Mouse (Mus musculus): ENCODE measurements around the gene Sort1. TPM values are rescaled to one million over a fixed set of nuclear protein-coding genes. Genes with fewer than 3 reads are reported as not detected.

Sort1 gene
- total RNA-seq, 1 experiment: 21.2 TPM

- Histone ChIP-seq H3K27ac (ENCODE audit: insufficient read depth, low read depth, low read length, poor library complexity, severe bottlenecking) (peak overlapping the region; percentile 55; the same call in 1 of the 2 replicates), H3K9ac (ENCODE audit: insufficient read depth, low read depth, low read length, poor library complexity, severe bottlenecking) (peak overlapping the region; percentile 53; the same call in 1 of the 2 replicates), H3K4me3 (ENCODE audit: insufficient read depth in 1 of 2, low read depth in 1 of 2, low read length in 2 of 2, poor library complexity in 1 of 2, severe bottlenecking in 1 of 2) (peak overlapping the region; percentile 28 to 33; a peak in 2 of 4 replicates), H3K9me3 (ENCODE audit: control insufficient read depth, insufficient read depth, low read depth, low read length) (no peaks in the 10 kb centered on the region), H3K36me3 (ENCODE audit: control insufficient read depth, insufficient read depth, low read length, poor library complexity, severe bottlenecking) (no peaks in the 10 kb centered on the region), H3K4me1 (ENCODE audit: control insufficient read depth in 2 of 2, insufficient read depth in 2 of 2, low read length in 2 of 2, poor library complexity in 1 of 2) (peaks cover 6 to 22% of the 10 kb centered on the region in 2 experiments; a peak in 3 of 4 replicates)
- DNase-seq (ENCODE audit: low read depth, low spot score): no peak
- in situ Hi-C loops (cut with MboI; ENCODE audit: low sequenced_read_pairs in 2 of 2, unreplicated experiment in 2 of 2): no loop called here
- TF ChIP-seq ZNF384 (IDR thresholded peaks at IDR 0.05; ENCODE audit: low read depth, low read length) (no peak), CHD2 (IDR thresholded peaks at IDR 0.05; ENCODE audit: low read depth, low read length) (no peak), ZC3H11A (IDR thresholded peaks at IDR 0.05; ENCODE audit: borderline replicate concordance, low read depth, low read length) (no peak), HCFC1 (IDR thresholded peaks at IDR 0.05; ENCODE audit: borderline replicate concordance, insufficient read depth, low read length) (no peak), MAFK (IDR thresholded peaks at IDR 0.05; ENCODE audit: insufficient read depth, low read depth, low read length) (no peak)
Observed at GRCm38 (mm10) chr3:108295379-108296219, 11.7 kb downstream of the Sort1 start.

DNA sequence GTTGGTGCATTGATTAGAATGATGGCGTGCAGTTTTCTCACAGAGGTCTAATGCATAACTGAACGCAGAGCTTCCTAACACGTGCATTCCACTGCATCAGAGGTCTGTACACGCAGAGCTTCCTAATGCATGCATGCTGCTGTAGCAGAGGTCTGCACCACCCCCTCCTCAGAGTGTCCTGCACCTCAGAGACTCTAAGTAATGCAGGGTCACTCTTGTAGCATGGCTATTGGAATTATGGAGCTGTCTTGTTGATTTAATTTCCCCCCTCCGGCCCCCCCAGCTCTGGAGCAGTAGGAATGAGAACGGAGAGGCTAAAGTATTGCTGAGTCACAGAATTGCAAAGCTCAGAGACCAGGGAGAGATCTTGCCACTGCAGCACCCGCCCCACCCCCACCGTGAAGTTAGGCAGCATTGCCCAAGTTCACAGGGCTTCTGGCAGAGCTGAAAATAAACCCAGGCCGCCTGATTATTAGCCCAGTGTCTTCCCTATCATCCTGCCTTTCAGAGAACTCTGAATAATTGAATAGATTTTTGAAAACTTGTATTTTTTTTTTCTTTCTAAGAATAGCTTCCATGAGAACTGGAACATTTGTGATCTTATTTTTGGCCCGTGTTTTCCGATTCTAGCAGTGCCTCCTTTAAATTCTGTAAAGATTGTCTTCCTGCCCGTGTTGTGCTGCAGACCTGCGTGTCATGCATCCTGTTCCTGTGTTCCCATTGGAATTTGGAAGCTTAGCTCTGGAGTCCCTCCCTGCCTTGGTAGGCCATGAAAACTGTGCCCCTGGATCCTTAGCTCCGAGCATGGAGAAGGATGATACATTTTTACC is 12.6 kb downstream of the Sort1 start:
- peak overlapping the region; percentile 21; the same call in 1 of the 2 replicates for H3K9ac ChIP-seq (ENCODE audit: insufficient read depth, low read depth, low read length, poor library complexity, severe bottlenecking)
- H3K9me3 ChIP-seq (ENCODE audit: control insufficient read depth, insufficient read depth, low read depth, low read length): no peaks in the 10 kb centered on the region
- DNase-seq (ENCODE audit: low read depth, low spot score): no peak
- H3K4me3 ChIP-seq (ENCODE audit: insufficient read depth in 1 of 2, low read depth in 1 of 2, low read length in 2 of 2, poor library complexity in 1 of 2, severe bottlenecking in 1 of 2): peak overlapping the region; percentile 28 to 33; a peak in 2 of 4 replicates
- peaks cover 6 to 17% of the 10 kb centered on the region in 2 experiments; a peak in 3 of 4 replicates for H3K4me1 ChIP-seq (ENCODE audit: control insufficient read depth in 2 of 2, insufficient read depth in 2 of 2, low read length in 2 of 2, poor library complexity in 1 of 2)
- H3K27ac ChIP-seq (ENCODE audit: insufficient read depth, low read depth, low read length, poor library complexity, severe bottlenecking): peak overlapping the region; percentile 42; the same call in 1 of the 2 replicates
- TF ChIP-seq CHD2 (IDR thresholded peaks at IDR 0.05; ENCODE audit: low read depth, low read length): no peak
- no peak for TF ChIP-seq ZC3H11A (IDR thresholded peaks at IDR 0.05; ENCODE audit: borderline replicate concordance, low read depth, low read length)
- TF ChIP-seq MAFK (IDR thresholded peaks at IDR 0.05; ENCODE audit: insufficient read depth, low read depth, low read length): peak; percentile 76
- no peak for TF ChIP-seq ZNF384 (IDR thresholded peaks at IDR 0.05; ENCODE audit: low read depth, low read length)
- TF ChIP-seq HCFC1 (IDR thresholded peaks at IDR 0.05; ENCODE audit: borderline replicate concordance, insufficient read depth, low read length): no peak
- in situ Hi-C loops (cut with MboI; ENCODE audit: low sequenced_read_pairs in 2 of 2, unreplicated experiment in 2 of 2): no loop called here
- H3K36me3 ChIP-seq (ENCODE audit: control insufficient read depth, insufficient read depth, low read length, poor library complexity, severe bottlenecking): no peaks in the 10 kb centered on the region

- DNase-seq (ENCODE audit: low read depth, low spot score): no peak
- Histone ChIP-seq H3K9me3 (ENCODE audit: control insufficient read depth, insufficient read depth, low read depth, low read length) (no peaks in the 10 kb centered on the region), H3K27ac (ENCODE audit: insufficient read depth, low read depth, low read length, poor library complexity, severe bottlenecking) (no peak overlapping the region), H3K9ac (ENCODE audit: insufficient read depth, low read depth, low read length, poor library complexity, severe bottlenecking) (no peak overlapping the region; the same call in 1 of the 2 replicates), H3K36me3 (ENCODE audit: control insufficient read depth, insufficient read depth, low read length, poor library complexity, severe bottlenecking) (no peaks in the 10 kb centered on the region), H3K4me3 (ENCODE audit: insufficient read depth in 1 of 2, low read depth in 1 of 2, low read length in 2 of 2, poor library complexity in 1 of 2, severe bottlenecking in 1 of 2) (no peak overlapping the region), H3K4me1 (ENCODE audit: control insufficient read depth in 2 of 2, insufficient read depth in 2 of 2, low read length in 2 of 2, poor library complexity in 1 of 2) (peaks cover 2 to 13% of the 10 kb centered on the region in 2 experiments; a peak in 2 of 4 replicates)
- no peak for TF ChIP-seq HCFC1 (IDR thresholded peaks at IDR 0.05; ENCODE audit: borderline replicate concordance, insufficient read depth, low read length)
- no peak for TF ChIP-seq ZC3H11A (IDR thresholded peaks at IDR 0.05; ENCODE audit: borderline replicate concordance, low read depth, low read length)
- no peak for TF ChIP-seq CHD2 (IDR thresholded peaks at IDR 0.05; ENCODE audit: low read depth, low read length)
- TF ChIP-seq MAFK (IDR thresholded peaks at IDR 0.05; ENCODE audit: insufficient read depth, low read depth, low read length): no peak
- TF ChIP-seq ZNF384 (IDR thresholded peaks at IDR 0.05; ENCODE audit: low read depth, low read length): no peak
- in situ Hi-C loops (cut with MboI; ENCODE audit: low sequenced_read_pairs in 2 of 2, unreplicated experiment in 2 of 2): no loop called here
Observed at GRCm38 (mm10) chr3:108297050-108297419, 13.2 kb downstream of the Sort1 start.
